Mouse (Mus musculus) urinary bladder, postnatal 25 days (tissue): ENCODE results near the gene Tmem185b.

Experiments used
- DNase-seq: peaks from one replicate; pipeline ENCODE4 v3.0.0; 2022; ENCODE audit warnings: low spot score

Gene Tmem185b

DNA sequence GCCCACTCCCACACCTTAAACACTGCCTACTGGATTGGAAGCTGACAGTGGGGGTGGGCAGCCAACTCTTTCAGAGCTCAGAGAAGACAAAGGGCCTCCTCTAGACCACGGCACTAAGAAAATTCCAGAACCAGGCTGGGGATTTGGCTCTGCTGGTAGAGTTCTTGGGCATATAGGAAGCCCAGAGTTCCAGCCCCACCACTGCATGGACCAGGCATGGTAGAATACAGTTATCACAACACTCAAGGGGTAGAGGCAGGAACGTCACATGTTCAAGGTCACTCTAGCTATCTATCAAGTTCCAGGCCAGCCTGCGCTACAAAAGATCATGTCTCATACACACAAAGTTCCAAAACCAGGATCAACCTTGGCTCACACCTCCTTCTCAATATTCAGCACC, 22.8 kb upstream of the Tmem185b start:
- no peak for DNase-seq

GRCm38 (mm10) chr1:119503808-119504207, 22.2 kb upstream of the Tmem185b start:
- DNase-seq: no peak

- DNase-seq: peak; percentile 88
Measured at GRCm38 (mm10) chr1:119504260-119505062, 21.5 kb upstream of the Tmem185b start, which contains the start of gene Ralb. Gene Ralb (minus strand): TSS chr1:119504794.

DNA sequence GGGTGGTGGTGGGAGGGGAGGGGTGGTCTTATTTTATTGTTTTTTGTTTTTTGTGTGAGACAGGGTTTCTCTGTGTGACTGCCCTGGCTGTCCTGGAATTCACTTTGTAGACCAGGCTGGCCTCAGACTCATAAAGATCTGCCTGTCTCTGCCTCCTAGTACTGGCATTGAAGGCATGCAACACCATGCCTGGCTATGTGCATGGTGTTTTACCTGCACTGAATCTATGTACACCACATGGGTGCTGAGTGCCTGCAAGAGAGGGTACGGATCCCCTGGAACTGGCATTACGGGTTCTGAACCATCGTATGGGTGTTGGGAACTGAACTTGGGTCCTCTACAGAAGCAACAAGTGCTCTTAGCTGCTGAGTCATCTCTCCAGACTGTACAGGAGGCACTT, 20.0 kb upstream of the Tmem185b start:
- DNase-seq: no peak

GRCm38 (mm10) chr1:119508548-119508947, 17.4 kb upstream of the Tmem185b start:
- DNase-seq: no peak

- no peak for DNase-seq
Measured at GRCm38 (mm10) chr1:119509474-119509873, 16.5 kb upstream of the Tmem185b start.

DNA sequence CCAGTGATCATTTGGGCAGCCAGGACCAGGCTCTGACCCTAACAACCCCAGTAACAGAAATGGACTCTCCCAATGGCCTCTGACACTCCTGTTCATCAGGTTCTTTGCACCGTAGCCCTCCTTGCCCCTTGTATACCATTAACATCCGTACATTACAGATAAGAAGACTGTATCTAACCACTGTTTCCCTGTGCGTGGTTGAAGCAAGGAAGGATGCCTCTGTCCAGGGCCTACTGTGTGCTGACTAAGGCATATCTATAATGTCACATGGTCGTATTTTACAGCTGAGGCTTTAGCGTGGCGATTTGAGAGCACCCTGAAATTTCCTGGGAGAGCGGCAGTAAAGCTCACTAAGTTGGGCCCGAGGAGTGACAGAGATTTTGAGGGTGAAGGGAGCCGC, 15.6 kb upstream of the Tmem185b start:
- DNase-seq: no peak

- no peak for DNase-seq
Measured at GRCm38 (mm10) chr1:119510857-119511256, 15.1 kb upstream of the Tmem185b start.

GRCm38 (mm10) chr1:119518060-119518459, 7.9 kb upstream of the Tmem185b start:
- no peak for DNase-seq

GRCm38 (mm10) chr1:119518786-119519185, 7.2 kb upstream of the Tmem185b start:
- no peak for DNase-seq

GRCm38 (mm10) chr1:119519286-119519685, 6.7 kb upstream of the Tmem185b start:
- DNase-seq: no peak

DNA sequence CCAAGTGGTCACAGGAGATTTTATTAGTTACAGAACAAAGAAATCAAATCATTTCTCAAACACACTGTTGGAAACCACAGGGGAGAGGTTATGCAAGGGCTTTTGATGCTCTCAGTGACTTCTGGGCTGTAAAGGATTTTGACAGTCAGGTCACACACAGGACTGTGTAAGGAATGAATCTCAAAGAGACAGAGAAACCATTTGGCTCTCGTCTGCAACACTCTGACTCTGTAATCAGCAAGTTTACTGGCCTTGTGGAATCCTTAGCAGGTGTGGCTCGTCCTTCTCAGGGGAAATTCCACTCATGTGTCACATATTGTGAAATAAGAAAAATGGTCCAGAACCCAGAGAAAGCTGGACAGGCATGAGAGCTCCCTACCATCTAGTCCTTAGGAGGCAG, 4.9 kb upstream of the Tmem185b start:
- no peak for DNase-seq

DNA sequence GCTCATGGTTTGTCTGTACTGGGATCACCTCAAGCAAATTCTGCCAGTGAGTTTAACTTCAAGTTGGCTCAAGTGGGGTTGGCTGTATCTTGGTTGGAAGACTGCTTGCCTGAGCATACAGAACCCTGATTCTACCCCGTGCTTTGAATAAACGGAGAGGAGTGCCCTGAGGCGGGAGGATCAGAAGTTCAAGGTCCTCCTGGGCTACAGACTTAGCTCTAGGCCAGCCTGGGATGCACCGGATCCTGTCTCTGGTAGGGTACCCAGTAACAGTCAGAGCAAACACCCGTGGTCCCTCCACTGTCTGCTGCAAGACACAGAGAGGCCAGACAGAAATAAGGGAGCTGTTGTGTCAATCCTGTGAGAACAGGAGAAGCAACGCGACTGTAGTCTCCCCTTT, 4.3 kb upstream of the Tmem185b start:
- no peak for DNase-seq

DNA sequence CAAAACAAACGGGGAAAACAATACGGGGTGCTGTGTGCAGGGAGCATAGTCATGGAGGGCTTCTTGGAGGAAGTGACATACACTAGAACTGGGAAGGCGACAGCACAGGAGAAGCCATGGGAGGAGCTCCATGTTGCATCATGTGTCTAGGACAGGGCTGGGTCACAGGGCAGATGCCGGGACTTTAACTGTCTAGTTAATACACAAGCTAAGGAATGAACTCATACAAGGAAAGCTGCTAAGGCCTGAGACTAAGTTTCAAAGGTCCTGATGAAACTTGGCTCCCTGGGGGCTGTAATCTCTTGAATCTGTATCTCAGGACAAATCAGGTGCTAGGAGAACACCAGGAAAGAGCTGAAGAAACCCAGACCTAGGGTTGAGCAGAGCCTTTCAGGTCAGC, 3.2 kb upstream of the Tmem185b start:
- DNase-seq: no peak

- no peak for DNase-seq
Measured at GRCm38 (mm10) chr1:119523369-119523768, 2.6 kb upstream of the Tmem185b start.

DNA sequence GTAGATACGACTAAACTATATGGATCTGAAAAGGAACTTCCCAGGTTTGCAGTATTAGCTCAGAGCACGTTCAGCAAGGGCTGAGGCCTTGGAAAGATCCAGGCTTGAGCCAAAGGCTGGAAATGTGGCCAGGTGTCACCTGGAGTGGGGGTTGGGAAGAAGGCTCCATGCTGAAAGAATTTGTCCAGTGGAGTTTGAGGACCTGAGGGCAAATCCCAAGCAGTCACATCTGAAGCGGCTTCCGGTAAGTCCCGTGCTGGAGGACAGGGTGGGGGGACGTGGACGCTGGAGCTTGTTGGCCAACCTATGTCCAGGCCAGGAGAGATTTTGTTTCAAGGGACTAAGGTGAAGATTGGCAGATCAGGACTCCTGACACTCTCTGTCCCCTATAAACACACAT, 2.1 kb upstream of the Tmem185b start:
- no peak for DNase-seq

DNA sequence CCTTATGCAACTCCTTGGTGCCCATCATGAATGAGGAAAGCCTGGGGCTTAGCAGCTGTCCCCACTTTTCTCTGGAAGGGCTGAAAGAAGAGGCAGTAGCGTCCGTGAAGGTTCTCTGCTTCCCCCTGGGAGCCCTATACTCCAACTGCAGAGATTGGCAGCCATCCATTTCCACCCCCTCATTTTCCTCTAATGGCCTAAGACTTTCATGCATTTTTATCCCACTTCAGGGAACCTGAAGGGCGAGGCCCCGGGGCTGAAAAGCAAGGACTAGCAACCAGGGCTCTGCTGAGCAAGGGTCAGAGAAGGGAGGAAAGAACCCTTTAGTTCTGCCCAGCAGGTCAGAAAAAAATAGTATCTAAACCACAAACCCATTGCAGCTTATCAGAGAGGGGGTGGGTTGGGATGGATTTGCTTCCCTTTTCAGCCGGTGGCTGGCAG, 936 bp upstream of the Tmem185b start:
- no peak for DNase-seq

GRCm38 (mm10) chr1:119530941-119531340, 5.0 kb downstream of the Tmem185b start:
- DNase-seq: no peak

DNA sequence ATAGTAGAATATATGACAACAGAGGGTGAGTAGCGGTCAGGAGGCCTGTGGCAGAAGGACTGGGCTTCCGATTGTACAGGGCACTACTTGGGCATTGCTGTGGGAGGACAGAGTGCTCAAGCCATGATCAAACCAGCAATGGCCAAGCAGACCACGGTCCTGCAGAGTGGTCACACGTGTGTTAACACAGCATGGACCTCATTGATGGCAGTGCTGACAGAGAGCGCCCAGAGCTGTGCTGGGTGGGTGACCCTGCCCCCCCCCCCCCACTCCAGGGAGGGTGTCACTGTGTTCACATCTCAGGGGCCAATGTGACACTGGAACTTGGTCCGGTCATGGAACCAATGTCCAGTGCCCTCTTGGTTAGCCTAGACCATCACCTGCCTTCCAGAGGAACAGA, 6.2 kb downstream of the Tmem185b start:
- no peak for DNase-seq

DNA sequence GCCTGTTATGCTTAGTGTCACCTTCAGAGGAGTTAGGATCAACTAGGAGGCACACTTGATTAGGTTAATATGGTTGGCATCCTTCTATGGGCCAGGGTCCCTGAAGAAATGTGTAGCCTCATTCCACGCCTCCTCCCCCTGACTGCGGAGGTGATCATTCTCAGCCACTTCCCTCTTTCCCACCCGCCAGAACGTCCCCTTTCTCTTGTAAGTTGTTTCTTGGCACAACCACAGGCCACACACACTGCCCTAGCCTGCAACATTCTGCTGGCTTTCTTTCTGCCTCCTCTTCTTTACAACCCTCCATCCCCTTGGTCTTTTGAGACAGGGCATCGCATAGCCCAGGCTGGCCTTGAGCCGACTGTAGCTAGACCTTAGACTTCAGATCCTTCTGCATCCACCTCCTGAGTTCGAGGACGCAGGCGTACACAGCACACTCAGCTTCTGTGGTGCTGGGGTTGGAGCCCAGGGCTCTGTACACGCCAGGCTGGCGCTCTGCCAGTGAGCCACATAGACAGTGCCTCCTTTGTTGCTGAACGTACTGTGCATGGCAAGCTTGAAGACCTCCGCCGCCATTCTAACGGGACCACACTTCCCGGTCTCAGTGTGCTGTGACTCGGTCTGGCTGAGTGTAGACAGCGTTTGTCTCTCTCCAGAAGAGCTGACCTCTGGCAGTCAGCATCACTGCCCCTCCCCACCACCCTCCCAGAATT, 7.3 kb downstream of the Tmem185b start:
- no peak for DNase-seq

- DNase-seq: no peak
Measured at GRCm38 (mm10) chr1:119534341-119534740, 8.4 kb downstream of the Tmem185b start.

DNA sequence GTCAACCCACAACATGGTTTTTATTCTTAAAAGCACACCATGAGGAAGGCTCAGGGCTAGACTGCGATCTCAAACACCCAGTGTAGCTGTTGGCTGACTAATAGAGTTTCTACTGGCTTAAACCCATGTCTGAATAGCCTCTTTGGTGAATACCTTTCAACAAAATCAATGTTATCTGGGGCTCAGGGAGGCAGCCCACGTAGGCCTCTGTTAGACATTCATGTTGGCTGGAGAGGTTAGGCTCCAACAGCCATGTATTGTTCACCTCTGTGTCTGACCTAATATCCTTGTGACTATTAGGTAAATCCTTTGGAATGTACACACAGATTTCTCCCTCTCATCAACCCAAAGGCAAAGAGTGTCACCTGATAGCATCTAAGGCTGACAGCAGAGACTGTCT, 10.2 kb downstream of the Tmem185b start:
- DNase-seq: no peak

- no peak for DNase-seq
Measured at GRCm38 (mm10) chr1:119537651-119538050, 11.7 kb downstream of the Tmem185b start.
